ENCODE assay signal across 28 mouse cellular contexts in the genomic region with DNA sequence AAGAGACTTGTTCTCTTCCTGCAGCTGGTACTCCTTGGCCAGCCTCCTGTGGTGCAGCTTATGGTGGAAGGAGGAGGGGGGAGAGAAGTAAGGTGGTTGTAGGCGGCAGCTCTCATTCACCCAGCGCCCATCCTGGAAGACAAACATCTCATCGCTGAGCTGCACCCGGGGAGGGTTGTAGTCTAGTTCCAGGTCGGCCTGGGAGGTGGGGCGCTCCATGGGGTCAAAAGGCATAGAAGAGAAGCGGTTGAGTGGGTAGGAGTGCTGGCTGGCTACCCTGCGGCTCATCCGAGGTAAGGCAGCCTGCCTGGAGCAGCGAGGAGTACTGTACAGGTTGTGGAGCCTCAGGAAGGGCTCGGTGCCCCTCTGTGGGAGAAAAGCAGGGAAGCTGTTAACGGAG. TPM values are rescaled to one million over a fixed set of nuclear protein-coding genes. Genes with fewer than 3 reads are reported as not detected.
"Had no signal": no experiment of that assay in that cellular context is flagged by ENCODE, and none has a peak within 500 bp of the region (broad histone marks: within the 10 kb centered on the region; RNA-seq: fewer than 3 reads in every experiment).

No protein-coding gene starts in this region.

- H3K36me3 ChIP-seq: limb, embryonic 10.5 days; limb, embryonic 13.5 days; liver, embryonic 12.5 days; liver, embryonic 15.5 days; lung, embryonic 15.5 days; neural tube, embryonic 12.5 days; neural tube, embryonic 15.5 days had no signal

- H3K4me3 ChIP-seq: layer of hippocampus, adult 2 months; limb, embryonic 10.5 days; limb, embryonic 13.5 days; liver, embryonic 12.5 days; liver, embryonic 15.5 days; lung, embryonic 15.5 days; megakaryocyte, embryonic 14.5 days; neural tube, embryonic 12.5 days; neural tube, embryonic 15.5 days had no signal

- H3K9ac ChIP-seq: limb, embryonic 13.5 days; liver, embryonic 12.5 days; liver, embryonic 15.5 days; lung, embryonic 15.5 days; neural tube, embryonic 12.5 days; neural tube, embryonic 15.5 days had no signal

- ATAC-seq: inflammation-experienced regulatory T-cells, adult 6 months; liver, embryonic 12.5 days had no signal

- H3K27ac ChIP-seq: layer of hippocampus, adult 2 months; limb, embryonic 10.5 days; limb, embryonic 13.5 days; liver, embryonic 12.5 days; liver, embryonic 15.5 days; lung, embryonic 15.5 days; neural tube, embryonic 12.5 days; neural tube, embryonic 15.5 days had no signal

- H3K27me3 ChIP-seq: limb, embryonic 13.5 days; liver, embryonic 12.5 days; liver, embryonic 15.5 days; lung, embryonic 15.5 days; neural tube, embryonic 12.5 days; neural tube, embryonic 15.5 days had no signal

- H3K4me1 ChIP-seq: limb, embryonic 10.5 days; liver, embryonic 12.5 days; liver, embryonic 15.5 days; lung, embryonic 15.5 days; megakaryocyte, embryonic 14.5 days; neural tube, embryonic 12.5 days; neural tube, embryonic 15.5 days had no signal

- DNase-seq: kidney, postnatal 14 days; layer of hippocampus, adult 9-11 months; liver; lung, adult 18-20 months; lung, postnatal 10 days; lung, postnatal 36 days; midbrain, embryonic 14.5 days; right cerebral cortex, adult 18-20 months; thymus, postnatal 25 days had no signal

- H3K4me2 ChIP-seq: limb, embryonic 13.5 days; liver, embryonic 12.5 days; liver, embryonic 15.5 days; lung, embryonic 15.5 days; midbrain, embryonic 11.5 days; neural tube, embryonic 12.5 days; neural tube, embryonic 15.5 days had no signal

- H3K9me3 ChIP-seq: limb, embryonic 10.5 days; limb, embryonic 13.5 days; liver, embryonic 12.5 days; liver, embryonic 15.5 days; lung, embryonic 15.5 days; neural tube, embryonic 12.5 days; neural tube, embryonic 15.5 days had no signal

RNA-seq across cellular contexts. Expression of a gene that starts 9.0 kb away (rescaled TPM):
- total RNA-seq: layer of hippocampus, adult 2 months; layer of hippocampus, postnatal 25 days; left cerebral cortex, adult 18-20 months; left cerebral cortex, postnatal 25 days had no signal
- polyA plus RNA-seq: inflammation-experienced regulatory T-cells, adult 6 months; large intestine, adult 2 months; limb, embryonic 10.5 days; limb, embryonic 13.5 days; liver, embryonic 12.5 days; liver, embryonic 15.5 days; lung, embryonic 15.5 days; midbrain, embryonic 11.5 days; midbrain, embryonic 14.5 days; neural tube, embryonic 12.5 days; neural tube, embryonic 15.5 days; small intestine, adult 2 months; stomach, embryonic 16.5 days; thymus, postnatal 0 days had no signal

RNA-seq across cellular contexts. Expression of a gene that starts 58.2 kb away (rescaled TPM):
- total RNA-seq: layer of hippocampus, adult 2 months; layer of hippocampus, postnatal 25 days; left cerebral cortex, adult 18-20 months; left cerebral cortex, postnatal 25 days had no signal
- polyA plus RNA-seq: inflammation-experienced regulatory T-cells, adult 6 months; large intestine, adult 2 months; limb, embryonic 10.5 days; limb, embryonic 13.5 days; liver, embryonic 12.5 days; liver, embryonic 15.5 days; lung, embryonic 15.5 days; midbrain, embryonic 11.5 days; midbrain, embryonic 14.5 days; neural tube, embryonic 12.5 days; neural tube, embryonic 15.5 days; small intestine, adult 2 months; spleen, adult 2 months; stomach, embryonic 16.5 days; thymus, postnatal 0 days had no signal
